Mouse (Mus musculus): ENCODE measurements around the gene Sbf1. TPM values are rescaled to one million over a fixed set of nuclear protein-coding genes. Genes with fewer than 3 reads are reported as not detected.

Gene Sbf1
- polyA plus RNA-seq (2015; fragmentation: Illumina TruSeq; extraction: RNeasy Lipid Tissue Mini Kit (QIAGEN cat#74804); ENCODE audit: low read depth, low replicate concordance) = 124 TPM

DNA sequence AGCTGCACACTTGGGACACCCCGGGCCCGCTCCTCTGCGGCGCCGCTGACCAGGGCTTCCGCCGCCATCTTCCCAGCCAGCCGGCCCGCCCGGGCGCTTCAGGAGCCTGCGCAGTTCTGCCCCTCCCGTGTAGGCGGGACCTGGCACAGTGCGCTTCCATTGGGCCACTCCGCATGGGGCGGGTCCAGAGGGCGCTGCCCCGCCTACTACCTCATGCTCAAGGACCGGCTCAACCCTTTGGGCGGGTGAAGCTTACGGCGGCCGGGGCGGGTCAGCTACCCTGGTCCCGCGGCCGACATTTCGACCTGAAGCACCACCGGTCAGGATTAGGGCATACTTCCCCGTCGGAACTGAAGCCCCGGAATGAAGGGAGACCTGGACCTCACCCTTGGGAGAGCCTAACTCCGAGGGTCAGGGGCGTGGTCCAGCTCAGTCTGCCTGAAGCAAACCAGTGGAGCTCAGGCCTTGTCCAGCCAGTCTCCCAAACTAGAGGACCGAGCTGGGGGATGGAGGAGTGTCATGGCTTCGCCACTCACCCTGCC, at the start of gene Sbf1:
Sbf1 (minus strand) TSS at position 122 of the 542 bp plus-strand sequence.

DNA sequence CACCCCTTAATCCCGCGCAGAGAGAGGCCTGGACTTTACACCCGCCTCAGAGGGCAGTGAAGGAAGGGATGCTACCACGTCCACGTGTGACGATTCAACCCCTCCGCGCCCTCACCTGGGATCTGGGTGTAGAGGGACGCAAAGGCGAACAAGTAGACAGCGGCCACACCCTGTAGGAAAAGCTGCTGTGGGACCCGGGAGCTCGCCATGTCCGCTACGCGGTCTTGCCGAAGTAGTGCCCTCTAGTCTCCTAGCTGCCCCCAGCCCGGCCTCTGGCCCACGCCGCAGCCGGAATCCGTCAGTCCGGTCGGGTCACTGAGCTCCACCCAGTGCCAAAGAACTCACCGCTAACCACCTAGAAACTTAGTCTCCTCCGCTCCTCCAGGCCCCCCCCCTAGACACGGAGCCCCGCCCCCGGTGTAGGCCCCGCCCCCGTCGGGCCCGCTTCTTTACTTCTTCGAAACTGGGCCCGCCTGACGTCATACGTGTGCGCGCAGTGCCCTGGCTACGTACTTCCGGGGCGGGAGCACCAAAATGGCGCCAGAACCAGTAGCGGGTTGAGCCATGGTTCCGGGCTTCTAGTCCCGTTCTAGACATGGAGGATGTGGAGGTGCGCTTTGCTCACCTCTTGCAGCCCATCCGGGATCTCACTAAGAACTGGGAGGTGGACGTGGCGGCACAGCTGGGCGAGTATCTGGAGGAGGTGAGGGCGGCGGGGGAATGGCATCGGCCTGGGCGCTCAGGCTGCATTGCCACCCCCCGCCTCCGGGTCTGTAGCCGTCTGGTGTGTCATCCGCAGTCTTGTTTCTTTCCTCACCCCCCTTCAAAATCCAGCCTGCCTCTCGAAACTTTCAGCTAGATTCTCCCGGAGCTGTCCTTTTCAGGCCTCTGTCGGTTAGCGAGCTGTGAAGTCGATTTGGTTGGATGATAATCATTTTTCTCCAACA, 40.4 kb upstream of the Sbf1 start, which contains the start of the genes Lmf2 and Ncaph2:
Lmf2 (minus strand) TSS at position 419 of the 947 bp plus-strand sequence.
Ncaph2 (plus strand) TSS at position 479 of the 947 bp plus-strand sequence.

GRCm38 (mm10) chr15:89334271-89334670, 19.2 kb upstream of the Sbf1 start, which contains the start of gene Miox:
TSS of gene Miox (plus strand) at chr15:89334398.

DNA sequence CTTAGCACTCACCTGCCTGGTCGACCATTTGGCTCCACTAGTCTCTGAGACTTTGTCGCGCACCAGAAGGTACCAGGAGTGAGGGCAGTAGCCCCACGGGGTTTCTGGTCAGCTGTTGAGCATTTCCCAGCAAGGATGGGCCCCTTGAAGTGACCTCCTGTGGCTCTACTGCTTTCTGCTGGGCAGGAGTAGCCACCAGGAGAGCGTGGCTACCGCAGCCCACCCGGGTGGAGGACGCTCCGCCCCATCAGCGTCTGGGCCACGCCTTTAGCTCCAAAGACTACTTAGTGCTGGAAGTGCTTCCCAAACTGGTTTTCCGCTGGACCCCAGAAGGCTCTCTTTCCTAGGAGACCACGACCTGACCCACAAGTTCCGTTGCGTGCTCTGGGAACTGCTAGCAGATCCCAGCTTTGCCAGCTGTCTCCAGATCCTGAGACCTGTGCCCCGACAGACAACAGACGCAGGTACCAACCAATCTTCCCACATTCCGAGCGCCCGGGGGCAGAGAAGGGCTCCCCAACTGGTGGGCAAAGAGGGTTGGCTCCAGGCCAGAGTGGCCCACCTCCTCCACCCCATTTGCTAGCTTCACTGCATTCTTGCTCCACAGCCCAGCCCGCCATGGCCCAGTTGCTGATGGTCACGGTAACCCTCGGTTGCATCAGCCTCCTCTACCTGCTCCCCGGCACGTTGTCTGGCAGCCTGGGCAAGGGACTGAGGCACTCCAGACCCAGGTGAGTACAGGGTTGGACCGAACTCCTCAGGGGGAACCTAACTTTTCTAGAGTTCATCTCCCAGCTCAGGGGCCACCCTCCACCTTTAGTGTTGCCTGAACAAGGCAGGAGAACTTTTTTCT, 7.8 kb upstream of the Sbf1 start, which contains the start of gene Adm2:
Adm2 (plus strand) TSS at position 51 of the 853 bp plus-strand sequence.

Other genes starting within 250 kb of the Sbf1 start
- gene Trabd, start 240.2 kb downstream of the Sbf1 start, polyA plus RNA-seq (2015; fragmentation: Illumina TruSeq; extraction: RNeasy Lipid Tissue Mini Kit (QIAGEN cat#74804); ENCODE audit: low read depth, low replicate concordance) = 19.8 TPM
- 27.4 TPM for gene Selenoo, start 226.2 kb downstream of the Sbf1 start, polyA plus RNA-seq (2015; fragmentation: Illumina TruSeq; extraction: RNeasy Lipid Tissue Mini Kit (QIAGEN cat#74804); ENCODE audit: low read depth, low replicate concordance)
- gene Tubgcp6, start 192.2 kb downstream of the Sbf1 start, polyA plus RNA-seq (2015; fragmentation: Illumina TruSeq; extraction: RNeasy Lipid Tissue Mini Kit (QIAGEN cat#74804); ENCODE audit: low read depth, low replicate concordance) = 19.0 TPM
- 12.4 TPM for gene Hdac10, start 186.6 kb downstream of the Sbf1 start, polyA plus RNA-seq (2015; fragmentation: Illumina TruSeq; extraction: RNeasy Lipid Tissue Mini Kit (QIAGEN cat#74804); ENCODE audit: low read depth, low replicate concordance)
- gene Mapk12, start 174.6 kb downstream of the Sbf1 start, polyA plus RNA-seq (2015; fragmentation: Illumina TruSeq; extraction: RNeasy Lipid Tissue Mini Kit (QIAGEN cat#74804); ENCODE audit: low read depth, low replicate concordance) = 12.5 TPM
- 51.9 TPM for gene Mapk11, start 165.7 kb downstream of the Sbf1 start, polyA plus RNA-seq (2015; fragmentation: Illumina TruSeq; extraction: RNeasy Lipid Tissue Mini Kit (QIAGEN cat#74804); ENCODE audit: low read depth, low replicate concordance)
- 36.2 TPM for gene Plxnb2, start 134.5 kb downstream of the Sbf1 start, polyA plus RNA-seq (2015; fragmentation: Illumina TruSeq; extraction: RNeasy Lipid Tissue Mini Kit (QIAGEN cat#74804); ENCODE audit: low read depth, low replicate concordance)
- 51.1 TPM for gene Dennd6b, start 118.8 kb downstream of the Sbf1 start, polyA plus RNA-seq (2015; fragmentation: Illumina TruSeq; extraction: RNeasy Lipid Tissue Mini Kit (QIAGEN cat#74804); ENCODE audit: low read depth, low replicate concordance)
- gene Ppp6r2, start 103.8 kb downstream of the Sbf1 start, polyA plus RNA-seq (2015; fragmentation: Illumina TruSeq; extraction: RNeasy Lipid Tissue Mini Kit (QIAGEN cat#74804); ENCODE audit: low read depth, low replicate concordance) = 78.9 TPM
- gene Adm2, start 7.4 kb upstream of the Sbf1 start, polyA plus RNA-seq (2015; fragmentation: Illumina TruSeq; extraction: RNeasy Lipid Tissue Mini Kit (QIAGEN cat#74804); ENCODE audit: low read depth, low replicate concordance) = not detected
- not detected for gene Miox, start 19.1 kb upstream of the Sbf1 start, polyA plus RNA-seq (2015; fragmentation: Illumina TruSeq; extraction: RNeasy Lipid Tissue Mini Kit (QIAGEN cat#74804); ENCODE audit: low read depth, low replicate concordance)
- gene Lmf2, start 40.3 kb upstream of the Sbf1 start, polyA plus RNA-seq (2015; fragmentation: Illumina TruSeq; extraction: RNeasy Lipid Tissue Mini Kit (QIAGEN cat#74804); ENCODE audit: low read depth, low replicate concordance) = 11.3 TPM
- gene Ncaph2, start 40.4 kb upstream of the Sbf1 start, polyA plus RNA-seq (2015; fragmentation: Illumina TruSeq; extraction: RNeasy Lipid Tissue Mini Kit (QIAGEN cat#74804); ENCODE audit: low read depth, low replicate concordance) = 80.4 TPM
- gene Sco2, start 58.5 kb upstream of the Sbf1 start, polyA plus RNA-seq (2015; fragmentation: Illumina TruSeq; extraction: RNeasy Lipid Tissue Mini Kit (QIAGEN cat#74804); ENCODE audit: low read depth, low replicate concordance) = 29.7 TPM
- 1.7 TPM for gene Tymp, start 61.7 kb upstream of the Sbf1 start, polyA plus RNA-seq (2015; fragmentation: Illumina TruSeq; extraction: RNeasy Lipid Tissue Mini Kit (QIAGEN cat#74804); ENCODE audit: low read depth, low replicate concordance)
- gene Odf3b, start 64.0 kb upstream of the Sbf1 start, polyA plus RNA-seq (2015; fragmentation: Illumina TruSeq; extraction: RNeasy Lipid Tissue Mini Kit (QIAGEN cat#74804); ENCODE audit: low read depth, low replicate concordance) = 5.0 TPM
- gene Klhdc7b, start 69.6 kb upstream of the Sbf1 start, polyA plus RNA-seq (2015; fragmentation: Illumina TruSeq; extraction: RNeasy Lipid Tissue Mini Kit (QIAGEN cat#74804); ENCODE audit: low read depth, low replicate concordance) = 0.46 TPM
- gene Syce3, start 95.2 kb upstream of the Sbf1 start, polyA plus RNA-seq (2015; fragmentation: Illumina TruSeq; extraction: RNeasy Lipid Tissue Mini Kit (QIAGEN cat#74804); ENCODE audit: low read depth, low replicate concordance) = not detected
- gene Cpt1b, start 110.6 kb upstream of the Sbf1 start, polyA plus RNA-seq (2015; fragmentation: Illumina TruSeq; extraction: RNeasy Lipid Tissue Mini Kit (QIAGEN cat#74804); ENCODE audit: low read depth, low replicate concordance) = 1.5 TPM
- gene C730034F03Rik, start 114.3 kb upstream of the Sbf1 start, polyA plus RNA-seq (2015; fragmentation: Illumina TruSeq; extraction: RNeasy Lipid Tissue Mini Kit (QIAGEN cat#74804); ENCODE audit: low read depth, low replicate concordance) = 3.3 TPM
- gene Gm44502, start 114.4 kb upstream of the Sbf1 start, polyA plus RNA-seq (2015; fragmentation: Illumina TruSeq; extraction: RNeasy Lipid Tissue Mini Kit (QIAGEN cat#74804); ENCODE audit: low read depth, low replicate concordance) = not detected
- 58.1 TPM for gene Chkb, start 114.6 kb upstream of the Sbf1 start, polyA plus RNA-seq (2015; fragmentation: Illumina TruSeq; extraction: RNeasy Lipid Tissue Mini Kit (QIAGEN cat#74804); ENCODE audit: low read depth, low replicate concordance)
- gene Mapk8ip2, start 138.6 kb upstream of the Sbf1 start, polyA plus RNA-seq (2015; fragmentation: Illumina TruSeq; extraction: RNeasy Lipid Tissue Mini Kit (QIAGEN cat#74804); ENCODE audit: low read depth, low replicate concordance) = 128 TPM
- 28.4 TPM for gene Arsa, start 162.1 kb upstream of the Sbf1 start, polyA plus RNA-seq (2015; fragmentation: Illumina TruSeq; extraction: RNeasy Lipid Tissue Mini Kit (QIAGEN cat#74804); ENCODE audit: low read depth, low replicate concordance)
- 87.4 TPM for gene Shank3, start 184.3 kb upstream of the Sbf1 start, polyA plus RNA-seq (2015; fragmentation: Illumina TruSeq; extraction: RNeasy Lipid Tissue Mini Kit (QIAGEN cat#74804); ENCODE audit: low read depth, low replicate concordance)